Mouse (Mus musculus) CH12.LX (cell line): ENCODE measurements around the gene Ank3.

Experiments
- CTCF ChIP-seq, 2 experiments: IDR thresholded peaks in 1 of 2; conservative IDR thresholded peaks in 1 of 2; 2 replicates each; pipeline ENCODE4 v1.5.1; 2011 to 2012; ENCODE audit warnings: low read depth in 2 of 2, low read length in 2 of 2, improper control_type of control experiment in 1 of 2, inconsistent platforms in 1 of 2, mild to moderate bottlenecking in 1 of 2, moderate library complexity in 1 of 2
- E2F4 ChIP-seq: IDR thresholded peaks from 2 replicates; pipeline ENCODE4 v1.6.1; 2011; ENCODE audit warnings: low read depth, low read length, improper control_type of control experiment; ENCODE audit not compliant: insufficient replicate concordance
- EP300 ChIP-seq: IDR thresholded peaks from 2 replicates; pipeline ENCODE4 v1.6.1; 2011; ENCODE audit warnings: low read length, improper control_type of control experiment
- HCFC1 ChIP-seq: IDR thresholded peaks from 2 replicates; pipeline ENCODE4 v1.6.1; 2012; ENCODE audit warnings: low read depth, mild to moderate bottlenecking, inconsistent platforms, low read length, improper control_type of control experiment
- MAFK ChIP-seq: IDR thresholded peaks from 2 replicates; pipeline ENCODE4 v1.6.1; 2011; ENCODE audit warnings: low read length, improper control_type of control experiment; ENCODE audit not compliant: insufficient replicate concordance
- MAX ChIP-seq: IDR thresholded peaks from 2 replicates; pipeline ENCODE4 v1.6.1; 2011; ENCODE audit warnings: low read length, improper control_type of control experiment
- MXI1 ChIP-seq: IDR thresholded peaks from 2 replicates; pipeline ENCODE4 v1.6.1; 2011; ENCODE audit warnings: mild to moderate bottlenecking, low read depth, low read length, improper control_type of control experiment
- PAX5 ChIP-seq: IDR thresholded peaks from 2 replicates; pipeline ENCODE4 v1.6.1; 2012; ENCODE audit warnings: low read length, inconsistent platforms, mixed read lengths
- POLR2A ChIP-seq: IDR thresholded peaks from 2 replicates; pipeline ENCODE4 v1.6.1; 2011; ENCODE audit warnings: low read depth, mild to moderate bottlenecking, improper control_type of control experiment, low read length
- POLR2AphosphoS2 ChIP-seq: IDR thresholded peaks from 2 replicates; pipeline ENCODE4 v1.6.1; 2011; ENCODE audit warnings: low read depth, low read length, improper control_type of control experiment
- TCF12 ChIP-seq: IDR thresholded peaks from 2 replicates; pipeline ENCODE4 v1.6.1; 2014; ENCODE audit warnings: low read depth, mild to moderate bottlenecking, inconsistent platforms, low read length, improper control_type of control experiment
- UBTF ChIP-seq: IDR thresholded peaks from 2 replicates; pipeline ENCODE4 v1.6.1; 2012; ENCODE audit warnings: low read depth, mild to moderate bottlenecking, inconsistent platforms, low read length, improper control_type of control experiment, moderate library complexity
- USF2 ChIP-seq: conservative IDR thresholded peaks from 2 replicates; pipeline ENCODE4 v1.6.1; 2011; ENCODE audit warnings: low read depth, low read length, improper control_type of control experiment
- ZNF384 ChIP-seq: IDR thresholded peaks from 2 replicates; pipeline ENCODE4 v1.6.1; 2012; ENCODE audit warnings: low read depth, low read length, improper control_type of control experiment, inconsistent platforms

DNA sequence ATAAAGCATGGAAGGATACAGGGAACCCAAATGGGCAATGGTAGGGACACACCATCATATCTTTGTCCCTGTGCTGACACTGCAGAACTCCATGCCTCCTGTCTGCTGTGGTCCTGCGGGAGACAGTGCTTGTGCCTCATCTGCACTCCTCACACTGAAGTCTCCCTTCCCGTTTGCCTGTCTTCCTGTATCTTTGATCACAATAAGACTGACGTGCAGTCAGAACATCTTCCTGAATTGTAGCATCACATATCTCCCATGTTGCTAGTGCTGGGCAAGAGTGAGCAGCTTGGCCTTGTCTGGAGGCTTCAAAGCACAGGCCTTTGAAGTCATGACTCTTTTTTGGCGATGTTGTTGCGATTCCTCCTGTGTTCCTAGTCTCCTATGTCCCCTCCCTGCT is 346.3 kb downstream of the Ank3 start:
- TF ChIP-seq EP300 (no peak), CTCF (conservative IDR thresholded peaks at IDR 0.05 in 1 of 2, IDR thresholded peaks at IDR 0.05 in 1 of 2; ENCODE audit: low read depth in 2 of 2, low read length in 2 of 2) (no peak), MAX (no peak), E2F4 (no peak), MAFK (no peak), POLR2A (no peak), UBTF (no peak), HCFC1 (no peak), PAX5 (no peak), TCF12 (no peak), ZNF384 (no peak), USF2 (no peak), POLR2AphosphoS2 (no peak), MXI1 (no peak)
